Mouse (Mus musculus): ENCODE measurements around the gene P2ry10. TPM values are rescaled to one million over a fixed set of nuclear protein-coding genes. Genes with fewer than 3 reads are reported as not detected.
"Not testable (repeated sequence)": the region's sequence is repeated elsewhere in the genome, so short reads cannot be mapped to it uniquely, and the experiment has no call there.

The P2ry10 gene
- total RNA-seq (2021): not detected
- long read RNA-seq: 0 reads

DNA sequence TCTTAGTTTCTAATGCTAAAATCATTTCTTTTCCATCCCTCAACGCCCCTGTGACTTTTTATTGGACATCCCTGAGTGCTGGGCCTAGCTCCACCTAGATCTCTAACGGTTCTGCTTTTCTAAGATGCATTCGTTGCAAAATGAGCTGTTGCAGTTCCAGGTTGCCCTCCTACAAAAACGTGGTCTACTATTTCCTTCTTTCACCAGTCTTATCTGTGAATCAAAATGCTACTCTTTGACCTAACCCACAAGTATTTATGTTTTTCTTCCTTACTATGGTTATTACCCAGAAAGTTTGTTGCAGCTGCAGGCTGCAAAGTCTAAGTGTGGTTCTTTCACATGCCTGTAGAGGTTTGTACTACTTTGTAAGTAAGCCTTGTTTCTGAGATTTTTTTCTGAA is at the start of gene P2ry10:
P2ry10 (plus strand) TSS at position 316 of the 400 bp plus-strand sequence.
- DNase-seq (ENCODE audit: low spot score in 2 of 2): no peak

DNA sequence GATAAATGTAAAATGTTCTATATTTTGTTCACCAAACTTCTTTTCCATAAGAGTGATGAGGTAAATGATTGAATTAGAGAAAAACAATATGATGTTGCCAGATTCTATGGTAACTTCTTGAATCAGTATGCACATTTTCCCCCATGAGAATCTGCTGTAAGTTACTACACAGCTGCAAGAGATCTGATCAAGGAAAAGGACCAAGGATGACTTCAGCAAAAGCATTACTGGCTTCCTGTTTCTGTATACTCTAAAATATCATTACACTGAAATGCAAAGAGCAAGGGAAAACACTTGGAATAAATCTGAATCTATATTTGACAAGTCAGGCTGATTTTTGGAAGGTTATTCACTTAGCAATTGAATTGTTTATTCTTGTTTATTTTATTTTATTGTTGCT is 49.1 kb upstream of the P2ry10 start:
- DNase-seq (ENCODE audit: low spot score in 2 of 2): no peak

- no peak for DNase-seq (ENCODE audit: low spot score in 2 of 2)
Observed at GRCm38 (mm10) chrX:107039635-107040034, 48.7 kb upstream of the P2ry10 start.

DNA sequence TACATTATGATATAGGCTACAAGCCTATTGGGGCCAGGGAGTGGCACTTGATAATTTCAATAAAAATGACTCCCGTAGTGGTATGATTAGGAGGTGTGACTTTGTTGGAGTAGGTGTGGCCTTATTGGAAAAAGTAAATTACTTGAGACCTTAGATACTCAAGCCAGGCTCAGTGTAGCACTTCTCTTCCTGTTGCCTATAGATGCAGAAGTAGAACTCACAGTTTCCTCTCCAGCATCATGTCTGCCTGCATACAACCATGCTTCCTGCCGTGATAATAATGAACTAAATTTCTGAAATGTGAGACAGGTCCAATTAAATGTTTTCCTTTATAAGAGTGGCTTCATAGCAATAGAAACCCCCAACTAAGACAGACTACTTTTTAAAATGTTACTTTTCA is 45.9 kb upstream of the P2ry10 start:
- no peak for DNase-seq (ENCODE audit: low spot score in 2 of 2)

GRCm38 (mm10) chrX:107083407-107083806 is 4.9 kb upstream of the P2ry10 start:
- DNase-seq (ENCODE audit: low spot score in 2 of 2): not testable (repeated sequence)

DNA sequence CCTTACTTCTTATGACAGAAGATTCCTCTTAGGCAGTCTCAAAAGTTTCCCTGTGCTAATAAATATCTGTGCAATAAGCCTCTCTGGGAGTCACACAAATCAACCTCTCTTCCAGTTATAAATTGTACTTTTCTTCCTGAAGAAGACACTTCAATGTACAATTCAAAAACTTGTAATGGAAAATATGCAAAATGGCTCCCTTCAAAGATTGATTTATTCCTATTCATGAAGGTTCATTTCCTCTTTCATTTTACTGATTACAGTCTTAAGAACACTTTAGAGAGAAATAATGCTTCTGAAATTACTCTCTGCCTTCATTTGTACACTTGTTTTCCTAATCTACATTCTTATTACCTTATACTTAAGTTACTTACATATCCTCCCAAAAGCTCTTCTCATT is 4.0 kb upstream of the P2ry10 start:
- DNase-seq (ENCODE audit: low spot score in 2 of 2): no peak

GRCm38 (mm10) chrX:107089131-107089530 is 839 bp downstream of the P2ry10 start:
- no peak for DNase-seq (ENCODE audit: low spot score in 2 of 2)

GRCm38 (mm10) chrX:107089930-107090329 is 1.6 kb downstream of the P2ry10 start:
- no peak for DNase-seq (ENCODE audit: low spot score in 2 of 2)

GRCm38 (mm10) chrX:107095633-107096032 is 7.3 kb downstream of the P2ry10 start:
- no peak for DNase-seq (ENCODE audit: low spot score in 2 of 2)

DNA sequence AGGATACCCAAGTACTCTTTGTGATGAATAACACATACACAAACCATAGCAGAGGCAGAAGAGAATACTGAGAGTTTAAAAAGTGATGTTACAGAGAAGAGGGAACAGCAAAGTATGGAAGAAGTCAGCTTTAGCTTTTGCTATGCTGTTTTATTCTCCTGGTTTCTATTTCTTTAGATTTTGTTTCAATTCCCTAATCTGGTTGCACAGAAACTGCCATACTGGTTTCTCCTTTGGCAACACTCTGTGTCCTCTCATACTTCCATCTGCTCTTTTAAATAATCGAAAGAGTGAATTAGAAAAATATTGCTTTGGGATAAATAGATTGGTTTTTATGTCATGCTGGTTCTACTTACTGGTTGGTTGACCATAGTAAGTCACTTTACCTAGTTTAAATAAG is 28.0 kb downstream of the P2ry10 start:
- no peak for DNase-seq (ENCODE audit: low spot score in 2 of 2)

DNA sequence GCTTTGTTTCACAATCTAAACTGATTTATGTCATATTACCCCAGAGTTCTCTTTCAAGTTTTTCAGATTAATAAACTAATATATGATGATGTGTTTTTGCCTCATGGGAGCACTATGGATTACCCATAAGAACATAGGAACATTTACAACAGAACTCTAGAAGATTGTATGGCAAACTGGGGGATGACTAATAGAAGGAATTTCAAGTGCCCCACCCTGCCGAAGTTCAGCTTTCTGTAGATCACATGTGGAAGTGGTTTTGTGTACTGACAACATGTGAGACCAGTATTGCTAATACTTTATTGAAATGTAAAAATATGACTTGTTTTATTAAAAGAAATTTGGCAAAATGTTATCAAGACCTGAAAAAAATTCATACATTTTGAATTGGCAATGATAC is 28.7 kb downstream of the P2ry10 start:
- no peak for DNase-seq (ENCODE audit: low spot score in 2 of 2)

- no peak for DNase-seq (ENCODE audit: low spot score in 2 of 2)
Observed at GRCm38 (mm10) chrX:107143184-107143583, 54.9 kb downstream of the P2ry10 start.

DNA sequence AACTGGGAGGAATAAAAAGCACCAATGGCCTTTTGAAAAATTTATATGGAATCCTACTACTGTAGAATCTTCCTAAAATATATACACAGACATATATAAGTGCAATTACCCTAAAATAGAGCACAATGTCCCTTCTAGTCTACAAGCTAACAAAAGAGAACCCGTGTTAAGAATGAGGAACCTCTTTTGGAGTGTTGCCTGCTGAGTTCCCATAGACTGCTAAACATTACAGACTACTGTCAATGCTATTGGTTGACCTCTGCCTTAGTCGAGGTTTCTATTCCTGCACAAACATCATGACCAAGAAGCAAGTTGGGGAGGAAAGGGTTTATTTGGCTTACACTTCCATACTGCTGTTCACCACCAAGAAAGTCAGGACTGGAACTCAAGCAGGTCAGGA is 55.6 kb downstream of the P2ry10 start:
- no peak for DNase-seq (ENCODE audit: low spot score in 2 of 2)

DNA sequence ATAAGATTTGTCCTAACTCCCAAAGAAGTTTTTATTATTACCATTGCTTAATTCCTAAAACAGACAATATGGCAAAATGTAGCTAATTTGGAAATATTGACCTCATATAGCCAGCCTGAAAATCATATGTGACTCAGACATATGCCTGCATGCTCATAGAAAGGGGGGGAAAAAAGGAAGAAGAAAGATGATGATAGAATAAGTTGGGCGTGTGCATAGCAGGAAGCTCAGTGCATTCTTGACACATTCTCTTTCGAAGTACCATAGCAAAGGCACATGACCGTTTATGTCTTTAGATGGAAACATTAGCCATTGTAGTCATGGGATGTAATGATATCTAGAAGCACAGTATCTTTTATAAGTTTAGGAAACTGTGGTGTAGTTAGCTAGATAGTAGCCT is 60.4 kb downstream of the P2ry10 start, which contains the start of gene P2ry10b:
P2ry10b (plus strand) TSS at position 247 of the 400 bp plus-strand sequence.
- no peak for DNase-seq (ENCODE audit: low spot score in 2 of 2)

DNA sequence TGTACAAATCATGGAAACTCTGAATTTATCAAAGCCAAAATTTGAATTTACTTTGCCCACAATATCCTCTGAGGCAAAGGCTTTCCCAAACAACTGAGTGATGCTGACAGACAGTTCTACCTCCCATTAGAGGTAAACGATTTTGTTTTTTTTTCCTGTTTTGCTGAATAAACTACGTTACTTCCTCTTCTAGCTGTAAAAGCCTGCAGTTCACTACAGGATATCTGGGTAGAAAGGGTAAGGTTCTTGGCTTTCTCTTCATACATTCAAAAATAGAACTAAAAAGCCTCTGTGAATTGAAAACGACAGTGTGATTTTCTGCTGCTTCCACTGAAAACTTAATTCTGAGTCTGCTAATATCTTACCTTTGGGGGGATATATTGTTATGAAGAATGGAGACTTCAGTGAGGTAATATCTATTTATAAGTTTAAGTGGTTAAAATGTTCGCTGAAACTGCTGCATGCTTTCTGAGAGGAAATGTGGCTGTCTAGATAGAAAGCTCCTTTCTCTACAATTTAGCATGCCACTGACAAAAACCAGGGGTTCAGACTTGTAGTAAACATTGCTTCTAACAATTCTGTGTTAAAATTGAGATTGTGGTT is 61.2 kb downstream of the P2ry10 start:
- no peak for DNase-seq (ENCODE audit: low spot score in 2 of 2)

GRCm38 (mm10) chrX:107150027-107150426 is 61.7 kb downstream of the P2ry10 start:
- no peak for DNase-seq (ENCODE audit: low spot score in 2 of 2)

DNA sequence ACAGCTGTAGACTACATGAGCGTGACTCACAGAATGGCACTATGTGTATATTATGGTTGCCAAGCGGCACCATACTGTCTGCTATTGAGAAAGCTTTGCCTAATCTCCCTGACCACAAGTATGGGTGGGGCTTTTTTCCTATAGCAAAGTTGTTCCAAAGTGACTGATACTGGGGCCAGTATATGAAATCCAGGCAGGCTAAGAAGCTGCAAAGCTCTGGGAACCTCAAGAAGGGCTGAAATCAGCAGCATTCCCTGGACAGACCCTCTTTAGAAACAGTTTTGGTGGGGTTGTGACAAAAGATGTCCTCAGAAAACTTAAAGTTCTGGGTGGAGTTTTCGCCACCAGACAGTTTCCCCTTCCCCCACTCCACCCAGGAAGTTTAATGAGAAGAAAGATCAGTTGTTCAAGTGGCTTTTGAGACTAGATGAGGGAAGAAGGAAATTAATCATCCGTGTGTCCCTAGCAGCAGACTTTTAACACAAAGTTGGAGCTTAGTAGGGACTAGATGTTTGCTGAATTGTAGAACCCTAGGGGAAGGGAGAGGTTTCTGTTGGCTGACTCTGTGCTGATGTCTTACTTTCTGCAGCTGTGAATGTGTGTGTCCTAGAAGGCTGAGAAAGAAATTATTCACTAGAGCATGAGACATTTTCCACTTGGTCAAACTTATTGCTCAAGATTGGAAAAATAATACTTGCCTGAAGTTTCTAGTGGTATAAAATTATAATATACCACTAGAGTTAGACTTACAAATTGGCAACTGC is 62.6 kb downstream of the P2ry10 start:
- DNase-seq (ENCODE audit: low spot score in 2 of 2): no peak

Other genes starting within 250 kb of the P2ry10 start
- gene Rtl3, start 247.8 kb upstream of the P2ry10 start, total RNA-seq (2021): 1 to 10 TPM; 1.8 to 2.0 TPM
- 1 to 10 TPM; 2.6 to 3.1 TPM for gene Lpar4, start 167.9 kb upstream of the P2ry10 start, total RNA-seq (2021)
- under 1 TPM; 0.31 to 0.85 TPM for gene P2ry10b, start 60.4 kb downstream of the P2ry10 start, total RNA-seq (2021)
- not detected for gene Gpr174, start 167.4 kb downstream of the P2ry10 start, total RNA-seq (2021)

Data from layer of hippocampus, postnatal 10 days (tissue).